Mouse (Mus musculus) heart, adult 2 months (tissue): ENCODE measurements around the gene Fam129b.

Experiments used
- CTCF ChIP-seq: fragments of 200-600 bp; IDR thresholded peaks from 2 replicates; pipeline ENCODE4 v1.8.1; 2022; ENCODE audit warnings: antibody characterized with exemption, mild to moderate bottlenecking, moderate library complexity
- EP300 ChIP-seq: fragments of 200-500 bp; IDR thresholded peaks from 2 replicates; pipeline ENCODE4 v1.6.1; 2011; ENCODE audit warnings: low read depth, low read length, control low read depth; ENCODE audit not compliant: insufficient read depth
- POLR2A ChIP-seq: fragments of 200-500 bp; IDR thresholded peaks from 2 replicates; pipeline ENCODE4 v1.6.1; 2011; ENCODE audit warnings: mild to moderate bottlenecking, low read depth, low read length, control low read depth; ENCODE audit not compliant: insufficient read depth

DNA sequence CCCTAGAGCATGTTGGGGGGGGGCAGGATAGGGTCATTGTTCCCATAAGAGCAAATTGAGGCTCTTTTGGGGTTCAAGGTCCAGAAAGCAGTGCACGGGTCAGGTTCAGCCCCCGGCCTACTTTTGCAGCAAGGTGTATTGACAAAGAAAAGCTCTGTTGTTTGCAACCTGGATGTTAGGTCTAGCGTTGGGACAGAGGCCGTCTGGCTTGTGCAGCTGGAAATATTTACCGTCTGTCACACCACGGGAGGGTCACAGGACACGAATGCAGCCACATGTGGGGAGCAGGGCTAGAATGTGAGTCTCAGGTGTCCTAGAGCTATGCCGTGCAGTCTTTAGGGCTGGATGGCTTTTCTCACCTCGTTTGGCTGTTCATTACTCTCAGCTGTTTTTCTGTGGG lies 42.5 kb downstream of the Fam129b start:
- no peak for TF ChIP-seq EP300
- TF ChIP-seq POLR2A: no peak
- no peak for TF ChIP-seq CTCF
